Mouse (Mus musculus) stomach, postnatal 0 days (tissue): ENCODE data around the gene Srpr.

Experiments
- CTCF ChIP-seq: IDR thresholded peaks from 2 replicates; pipeline ENCODE4 v1.5.1; 2016; ENCODE audit warnings: antibody characterized with exemption, low read depth, mild to moderate bottlenecking, moderate library complexity
- EP300 ChIP-seq: optimal IDR thresholded peaks from 2 replicates; pipeline ENCODE3; 2016; ENCODE audit warnings: antibody characterized with exemption

GRCm38 (mm10) chr9:35166798-35167635, 33.0 kb upstream of the Srpr start:
- TF ChIP-seq CTCF, result no peak
- TF ChIP-seq EP300, result no peak
